Mouse (Mus musculus): ENCODE measurements around the gene Mroh2a.

- TF ChIP-seq CTCF (IDR thresholded peaks at IDR 0.05; ENCODE audit: control insufficient read depth, insufficient read depth, low read length) (no peak), POLR2A (IDR thresholded peaks at IDR 0.05; ENCODE audit: borderline replicate concordance, control insufficient read depth, low read depth, low read length) (no peak)
These were observed 6.8 kb downstream of the Mroh2a start for GRCm38 (mm10) chr1:88233421-88234247.
